Mouse (Mus musculus): ENCODE data around the gene Baiap3.

DNA sequence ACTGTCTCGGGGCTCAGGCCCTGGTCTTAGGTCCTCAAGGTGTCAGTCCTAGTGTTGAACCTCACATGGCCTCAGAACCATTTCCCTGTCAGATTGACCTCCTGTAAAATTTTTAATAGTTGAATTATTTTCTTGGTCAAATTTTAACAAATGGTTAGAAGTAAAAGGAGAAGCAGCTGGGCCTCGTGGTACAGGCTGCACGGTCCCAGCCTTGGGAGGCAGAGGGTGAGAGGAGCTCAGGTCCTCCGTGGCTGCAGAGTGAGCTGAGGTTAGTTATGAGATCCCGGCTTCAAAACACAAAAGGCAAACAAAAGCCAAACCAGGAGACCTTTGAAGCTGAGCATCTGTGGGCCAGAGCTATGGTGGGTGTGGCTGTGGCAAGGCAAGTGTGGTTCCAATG lies 28.2 kb downstream of the Baiap3 start:
- TF ChIP-seq CTCF (IDR thresholded peaks at IDR 0.05; ENCODE audit: insufficient read depth, low read length) (no peak), POLR2A (IDR thresholded peaks at IDR 0.05; ENCODE audit: borderline replicate concordance, extremely low read depth, low read depth, low read length) (no peak)

All from lung, adult 2 months (tissue).